Mouse (Mus musculus): Measurements from ENCODE around the gene Spata9. TPM values are rescaled to one million over a fixed set of nuclear protein-coding genes. Genes with fewer than 3 reads are reported as not detected.

The Spata9 gene
- total RNA-seq (2023) = not detected

DNA sequence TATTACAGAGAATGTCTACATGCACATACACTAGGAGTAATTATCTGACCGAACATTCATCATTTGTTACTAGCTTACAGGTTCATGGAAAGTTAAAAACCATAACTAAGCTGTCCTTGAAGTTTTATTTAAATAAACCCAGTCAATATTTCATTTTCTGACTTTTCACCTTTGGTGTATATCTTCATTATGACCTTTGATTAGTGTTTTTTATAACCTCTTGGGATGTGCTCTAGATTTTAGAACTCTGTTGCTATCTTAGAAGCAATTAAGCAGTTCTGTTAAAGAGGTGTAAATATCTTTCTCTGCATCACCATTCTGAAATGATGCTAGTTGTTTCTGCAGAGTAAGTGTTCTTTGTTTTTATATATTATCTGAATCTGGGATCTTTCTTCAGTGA lies at the start of gene Spata9:
TSS of gene Spata9 (plus strand) at position 301 of the 400 bp plus-strand sequence.

DNA sequence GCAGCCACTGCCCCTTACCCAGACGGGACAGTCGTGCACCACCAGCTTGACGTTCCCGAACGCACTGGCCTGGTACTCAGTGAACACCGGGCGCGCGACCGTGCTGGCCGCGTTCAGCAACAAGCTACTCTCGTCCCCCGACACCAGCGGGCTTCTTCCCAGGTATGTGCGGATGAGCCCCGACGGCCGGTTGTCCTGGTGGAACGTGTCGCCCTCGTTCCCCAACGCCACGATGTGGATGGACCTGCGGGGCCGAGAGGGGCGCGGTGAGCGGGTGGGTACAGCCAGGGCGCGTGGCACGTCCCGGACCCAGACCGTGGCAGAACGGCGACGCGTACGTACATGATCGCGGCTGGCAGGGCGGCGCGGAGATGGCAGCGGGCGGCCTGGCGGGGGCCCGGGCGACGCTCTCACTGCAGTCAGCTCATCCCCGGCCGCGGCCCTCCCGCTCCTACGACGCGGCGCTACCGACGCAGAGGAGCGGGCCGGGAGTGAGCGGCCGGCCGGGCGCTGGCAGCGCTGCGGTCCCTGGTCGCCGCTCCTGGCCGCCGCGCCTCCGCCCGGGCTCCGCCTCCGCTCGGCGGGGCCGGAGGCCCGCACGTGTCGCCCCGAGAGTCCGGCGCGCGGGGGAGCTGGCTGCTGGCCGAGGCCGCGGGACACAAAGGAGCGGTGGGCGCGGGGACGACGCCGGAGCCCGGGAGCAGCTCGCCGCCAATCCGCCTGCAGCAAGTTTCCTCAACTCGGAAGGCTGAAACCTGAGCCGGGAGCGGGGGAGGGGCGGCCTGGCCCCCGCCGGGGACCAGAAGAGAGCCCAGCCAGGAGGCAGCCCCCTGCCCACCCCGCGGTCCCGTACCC lies 23.5 kb upstream of the Spata9 start, which contains the start of gene Rhobtb3:
TSS of gene Rhobtb3 (minus strand) at position 737 of the 855 bp plus-strand sequence.

GRCm38 (mm10) chr13:76017974-76018843 lies 51.3 kb downstream of the Spata9 start, which contains the start of gene Rfesd:
Gene Rfesd (minus strand): TSS chr13:76018719.

Other genes with a start within 250 kb of the Spata9 start
- gene Glrx, start 127.3 kb upstream of the Spata9 start, total RNA-seq (2023) = 12.8 TPM
- gene Rhobtb3, start 23.2 kb upstream of the Spata9 start, total RNA-seq (2023) = not detected
- 8.4 TPM for gene Rfesd, start 51.6 kb downstream of the Spata9 start, total RNA-seq (2023)
- gene Gpr150, start 89.8 kb downstream of the Spata9 start, total RNA-seq (2023) = not detected
- 9.1 TPM for gene Arsk, start 131.5 kb downstream of the Spata9 start, total RNA-seq (2023)
- 25.9 TPM for gene Ttc37, start 131.6 kb downstream of the Spata9 start, total RNA-seq (2023)